Mouse (Mus musculus): ENCODE results near the gene Pip4k2a.

DNA sequence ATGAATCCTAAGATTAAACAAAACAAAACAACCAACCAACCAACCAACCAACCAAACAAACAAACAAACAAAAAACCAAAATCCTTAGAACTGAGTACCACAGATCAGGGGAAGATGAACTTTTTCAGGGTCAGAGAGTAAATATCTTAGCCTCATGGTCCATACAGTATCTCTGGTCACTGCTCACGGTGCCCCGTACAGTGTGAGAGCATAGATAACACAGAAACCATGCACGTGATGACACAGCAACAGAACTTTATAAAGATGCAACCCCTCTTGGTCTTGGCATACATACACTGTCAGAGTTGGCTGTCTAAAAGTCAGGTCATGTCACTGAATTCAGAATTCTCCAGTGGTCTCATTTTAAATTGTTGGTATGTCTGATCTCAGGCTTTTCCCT lies 126.8 kb downstream of the Pip4k2a start:
- TF ChIP-seq POLR2A (IDR thresholded peaks at IDR 0.05; ENCODE audit: insufficient read depth, low read depth, low read length) (no peak), CTCF (IDR thresholded peaks at IDR 0.05; ENCODE audit: insufficient read depth, low read depth, low read length) (no peak)
